Mouse (Mus musculus): ENCODE results near the gene Hoxa7. TPM values are rescaled to one million over a fixed set of nuclear protein-coding genes. Genes with fewer than 3 reads are reported as not detected.

The Hoxa7 gene
- polyA plus RNA-seq, 1 experiment, result 1.4 TPM

DNA sequence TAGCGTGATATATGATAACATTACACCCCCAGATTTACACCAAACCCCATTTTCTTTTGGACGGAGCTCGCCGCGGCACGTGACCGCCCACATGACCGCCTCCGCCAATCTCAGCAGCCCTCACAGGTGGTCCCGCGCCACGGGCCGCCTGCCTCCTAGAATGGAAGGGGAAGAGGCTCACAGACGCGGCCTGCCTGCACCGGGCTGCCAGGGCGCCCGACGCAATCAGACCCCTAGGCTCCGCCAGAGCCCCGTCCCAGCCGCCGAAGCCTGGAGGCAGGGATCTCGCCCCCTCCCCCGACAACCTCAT is 4.2 kb downstream of the Hoxa7 start:
- H3K9me3 ChIP-seq (replicated peaks; ENCODE audit: control insufficient read depth, insufficient read depth, low read length, poor library complexity, severe bottlenecking), result no peaks in the 10 kb centered on the region
- peaks cover 58% of the 10 kb centered on the region for H3K27me3 ChIP-seq (ENCODE audit: control insufficient read depth, insufficient read depth, low read length, poor library complexity, severe bottlenecking)
- H3K27ac ChIP-seq (ENCODE audit: insufficient read depth, low read length), result no peak overlapping the region
- peak overlapping the region; percentile 50; the same call in 1 of the 2 replicates for H3K9ac ChIP-seq (ENCODE audit: low read depth, poor library complexity, severe bottlenecking)
- no peaks in the 10 kb centered on the region for H3K4me1 ChIP-seq (ENCODE audit: control insufficient read depth, insufficient read depth, low read length)
- TF ChIP-seq EP300 (IDR thresholded peaks at IDR 0.05; ENCODE audit: insufficient read depth, low read depth, low read length), result no peak
- no peak for TF ChIP-seq POLR2A (IDR thresholded peaks at IDR 0.05; ENCODE audit: insufficient read depth, low read length)
- no peak for TF ChIP-seq CTCF (IDR thresholded peaks at IDR 0.05; ENCODE audit: low read depth, low read length)
- peak overlapping the region; percentile 28 for H3K4me3 ChIP-seq (ENCODE audit: low read depth, low read length)
- no peaks in the 10 kb centered on the region for H3K36me3 ChIP-seq (ENCODE audit: control insufficient read depth, insufficient read depth, low read length, poor library complexity, severe bottlenecking)

DNA sequence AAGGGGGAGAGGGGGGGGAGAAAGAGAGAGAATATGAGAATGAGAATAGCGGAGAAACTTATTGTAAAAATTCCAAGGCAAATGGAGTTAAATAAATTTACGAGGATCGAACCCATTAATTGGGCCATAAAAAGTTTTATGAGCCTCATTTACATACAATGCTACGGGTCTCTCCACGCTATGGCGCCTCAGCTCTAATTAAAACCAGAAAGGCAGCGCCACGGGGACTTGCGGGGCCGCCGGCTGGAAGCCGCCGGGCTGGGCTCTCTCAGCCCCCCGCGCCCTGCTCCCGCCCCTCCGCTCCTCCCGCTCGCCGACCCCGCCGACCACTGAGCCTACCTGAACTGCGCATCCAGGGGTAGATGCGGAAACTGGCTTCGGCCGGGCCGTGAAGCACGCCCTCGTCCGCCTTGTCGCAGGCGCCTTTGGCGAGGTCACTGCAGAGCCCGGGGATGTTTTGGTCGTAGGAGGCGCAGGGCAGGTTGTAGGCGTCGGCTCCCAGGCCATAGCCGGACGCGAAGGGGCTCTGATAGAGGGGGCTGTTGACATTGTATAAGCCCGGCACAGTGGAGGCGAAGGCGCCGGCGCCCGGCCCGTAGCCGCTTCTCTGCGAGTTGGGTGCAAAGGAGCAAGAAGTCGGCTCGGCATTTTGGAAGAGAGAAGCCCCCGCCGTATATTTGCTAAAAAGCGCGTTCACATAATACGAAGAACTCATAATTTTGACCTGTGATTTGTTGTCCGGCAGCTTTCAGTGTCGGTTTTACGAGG is 4.8 kb downstream of the Hoxa7 start:
- H3K27me3 ChIP-seq (ENCODE audit: control insufficient read depth, insufficient read depth, low read length, poor library complexity, severe bottlenecking), result peaks cover 57% of the 10 kb centered on the region
- no peak overlapping the region for H3K27ac ChIP-seq (ENCODE audit: insufficient read depth, low read length)
- H3K9me3 ChIP-seq (replicated peaks; ENCODE audit: control insufficient read depth, insufficient read depth, low read length, poor library complexity, severe bottlenecking), result no peaks in the 10 kb centered on the region
- peak overlapping the region; percentile 28 for H3K4me3 ChIP-seq (ENCODE audit: low read depth, low read length)
- no peaks in the 10 kb centered on the region for H3K4me1 ChIP-seq (ENCODE audit: control insufficient read depth, insufficient read depth, low read length)
- peak overlapping the region; percentile 50 for H3K9ac ChIP-seq (ENCODE audit: low read depth, poor library complexity, severe bottlenecking)
- no peak for TF ChIP-seq POLR2A (IDR thresholded peaks at IDR 0.05; ENCODE audit: insufficient read depth, low read length)
- TF ChIP-seq EP300 (IDR thresholded peaks at IDR 0.05; ENCODE audit: insufficient read depth, low read depth, low read length), result no peak
- TF ChIP-seq CTCF (IDR thresholded peaks at IDR 0.05; ENCODE audit: low read depth, low read length), result no peak
- H3K36me3 ChIP-seq (ENCODE audit: control insufficient read depth, insufficient read depth, low read length, poor library complexity, severe bottlenecking), result no peaks in the 10 kb centered on the region

GRCm38 (mm10) chr6:52215771-52216535 is 5.7 kb downstream of the Hoxa7 start:
- no peak for TF ChIP-seq CTCF (IDR thresholded peaks at IDR 0.05; ENCODE audit: low read depth, low read length)
- no peak for TF ChIP-seq POLR2A (IDR thresholded peaks at IDR 0.05; ENCODE audit: insufficient read depth, low read length)
- TF ChIP-seq EP300 (IDR thresholded peaks at IDR 0.05; ENCODE audit: insufficient read depth, low read depth, low read length), result no peak
- Histone ChIP-seq H3K9ac (ENCODE audit: low read depth, poor library complexity, severe bottlenecking) (no peak overlapping the region), H3K9me3 (replicated peaks; ENCODE audit: control insufficient read depth, insufficient read depth, low read length, poor library complexity, severe bottlenecking) (no peaks in the 10 kb centered on the region), H3K4me3 (ENCODE audit: low read depth, low read length) (no peak overlapping the region), H3K36me3 (ENCODE audit: control insufficient read depth, insufficient read depth, low read length, poor library complexity, severe bottlenecking) (no peaks in the 10 kb centered on the region), H3K27ac (ENCODE audit: insufficient read depth, low read length) (no peak overlapping the region), H3K27me3 (ENCODE audit: control insufficient read depth, insufficient read depth, low read length, poor library complexity, severe bottlenecking) (peaks cover 57% of the 10 kb centered on the region), H3K4me1 (ENCODE audit: control insufficient read depth, insufficient read depth, low read length) (no peaks in the 10 kb centered on the region)

GRCm38 (mm10) chr6:52215070-52215469 is 6.6 kb downstream of the Hoxa7 start:
- Histone ChIP-seq H3K27ac (ENCODE audit: insufficient read depth, low read length) (no peak overlapping the region), H3K4me1 (ENCODE audit: control insufficient read depth, insufficient read depth, low read length) (no peaks in the 10 kb centered on the region), H3K9ac (ENCODE audit: low read depth, poor library complexity, severe bottlenecking) (no peak overlapping the region), H3K36me3 (ENCODE audit: control insufficient read depth, insufficient read depth, low read length, poor library complexity, severe bottlenecking) (no peaks in the 10 kb centered on the region), H3K27me3 (ENCODE audit: control insufficient read depth, insufficient read depth, low read length, poor library complexity, severe bottlenecking) (peaks cover 52% of the 10 kb centered on the region), H3K4me3 (ENCODE audit: low read depth, low read length) (no peak overlapping the region), H3K9me3 (replicated peaks; ENCODE audit: control insufficient read depth, insufficient read depth, low read length, poor library complexity, severe bottlenecking) (no peaks in the 10 kb centered on the region)
- TF ChIP-seq POLR2A (IDR thresholded peaks at IDR 0.05; ENCODE audit: insufficient read depth, low read length), result no peak
- no peak for TF ChIP-seq CTCF (IDR thresholded peaks at IDR 0.05; ENCODE audit: low read depth, low read length)
- no peak for TF ChIP-seq EP300 (IDR thresholded peaks at IDR 0.05; ENCODE audit: insufficient read depth, low read depth, low read length)

DNA sequence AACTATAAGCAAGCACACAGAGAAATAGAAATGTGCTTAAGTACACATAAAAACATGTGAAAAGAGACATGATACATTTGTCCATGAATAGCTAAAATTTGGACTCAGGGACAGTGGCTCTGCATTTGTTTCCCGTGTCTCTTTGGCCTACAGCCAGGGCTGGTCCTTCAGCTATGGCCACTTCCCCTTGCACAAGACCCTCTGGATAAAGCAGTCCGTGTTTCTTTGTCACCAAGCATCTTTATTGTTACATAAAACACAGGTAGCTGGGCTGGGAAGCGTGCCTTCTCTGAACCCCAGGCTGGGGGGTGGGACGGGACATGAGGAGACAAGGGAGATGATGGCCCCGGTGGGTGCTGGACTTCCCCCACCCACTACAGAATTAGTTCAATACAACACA is 7.4 kb downstream of the Hoxa7 start:
- no peak overlapping the region for H3K4me3 ChIP-seq (ENCODE audit: low read depth, low read length)
- no peaks in the 10 kb centered on the region for H3K36me3 ChIP-seq (ENCODE audit: control insufficient read depth, insufficient read depth, low read length, poor library complexity, severe bottlenecking)
- no peaks in the 10 kb centered on the region for H3K4me1 ChIP-seq (ENCODE audit: control insufficient read depth, insufficient read depth, low read length)
- H3K27ac ChIP-seq (ENCODE audit: insufficient read depth, low read length), result no peak overlapping the region
- TF ChIP-seq CTCF (IDR thresholded peaks at IDR 0.05; ENCODE audit: low read depth, low read length), result no peak
- no peak for TF ChIP-seq EP300 (IDR thresholded peaks at IDR 0.05; ENCODE audit: insufficient read depth, low read depth, low read length)
- no peak for TF ChIP-seq POLR2A (IDR thresholded peaks at IDR 0.05; ENCODE audit: insufficient read depth, low read length)
- no peaks in the 10 kb centered on the region for H3K9me3 ChIP-seq (replicated peaks; ENCODE audit: control insufficient read depth, insufficient read depth, low read length, poor library complexity, severe bottlenecking)
- H3K9ac ChIP-seq (ENCODE audit: low read depth, poor library complexity, severe bottlenecking), result no peak overlapping the region
- peaks cover 55% of the 10 kb centered on the region for H3K27me3 ChIP-seq (ENCODE audit: control insufficient read depth, insufficient read depth, low read length, poor library complexity, severe bottlenecking)
